Mouse (Mus musculus) lung, postnatal 0 days (tissue): ENCODE data around the gene Gm42742.

ENCODE experiments used
- CTCF ChIP-seq: IDR thresholded peaks from 2 replicates; pipeline ENCODE4 v1.5.1; 2016; ENCODE audit warnings: antibody characterized with exemption, mild to moderate bottlenecking
- EP300 ChIP-seq: IDR thresholded peaks from 2 replicates; pipeline ENCODE4 v1.6.1; 2016; ENCODE audit warnings: antibody characterized with exemption, mild to moderate bottlenecking, control low read depth

- TF ChIP-seq CTCF (no peak), EP300 (no peak)
Measured at GRCm38 (mm10) chr7:127025556-127026160, 4.8 kb upstream of the Gm42742 start.
